Mouse (Mus musculus) neural tube, embryonic 11.5 days (tissue): Measurements from ENCODE around the gene Tmpo. TPM values are rescaled to one million over a fixed set of nuclear protein-coding genes. Genes with fewer than 3 reads are reported as not detected.
A peak's percentile ranks its signal among the peaks of the same experiment; 100 is the strongest.

Experiments used
- ATAC-seq: fragments of 200-750 bp; cut with Nextera tagmentation; 2 replicates; pipeline ENCODE4 v1.8.0; 2017; ENCODE audit warnings: moderate number of reproducible peaks, mild to moderate bottlenecking, moderate TSS enrichment, moderate library complexity; ENCODE audit not compliant: insufficient read depth, low FRiP score, low TSS enrichment
- DNase-seq: peaks from one replicate; pipeline ENCODE4 v3.0.0-alpha.2; 2015; ENCODE audit warnings: low spot score
- H3K27ac ChIP-seq: fragments of 300-500 bp; sonication (generic); 2 replicates; pipeline ENCODE4 v1.5.1; 2014; ENCODE audit warnings: low read depth, mild to moderate bottlenecking, low read length
- H3K27me3 ChIP-seq: fragments of 300-500 bp; sonication (generic); 2 replicates; pipeline ENCODE4 v1.6.1; 2014; ENCODE audit warnings: mild to moderate bottlenecking, low read length, mixed read lengths; ENCODE audit not compliant: control insufficient read depth, insufficient read depth
- H3K36me3 ChIP-seq: fragments of 300-500 bp; sonication (generic); 2 replicates; pipeline ENCODE4 v1.6.1; 2014; ENCODE audit warnings: mild to moderate bottlenecking, low read length, moderate library complexity, mixed read lengths; ENCODE audit not compliant: control insufficient read depth, insufficient read depth
- H3K4me1 ChIP-seq: fragments of 300-500 bp; sonication (generic); 2 replicates; pipeline ENCODE4 v1.6.1; 2014; ENCODE audit warnings: low read length, mixed read lengths; ENCODE audit not compliant: control insufficient read depth, insufficient read depth
- H3K4me2 ChIP-seq: fragments of 300-500 bp; sonication (generic); 2 replicates; pipeline ENCODE4 v1.6.1; 2014; ENCODE audit warnings: low read depth, mild to moderate bottlenecking, moderate library complexity
- H3K4me3 ChIP-seq: fragments of 300-500 bp; sonication (generic); 2 replicates; pipeline ENCODE4 v1.5.1; 2014; ENCODE audit warnings: low read depth, low read length
- H3K9ac ChIP-seq: fragments of 300-500 bp; sonication (generic); 2 replicates; pipeline ENCODE4 v1.6.1; 2014; ENCODE audit warnings: mild to moderate bottlenecking, low read length
- H3K9me3 ChIP-seq: fragments of 300-500 bp; sonication (generic); 2 replicates; pipeline ENCODE4 v1.6.1; 2016; ENCODE audit warnings: low read length; ENCODE audit not compliant: control insufficient read depth
- WGBS: fragments of 180-500 bp; shearing (Covaris S2); extraction: QIAGEN DNeasy Blood & Tissue Kit; methylation state at CpG from one replicate; pipeline ENCODE4 v1.1.7; 2014; 5-methylcytosine and 5-hydroxymethylcytosine counted together
- polyA plus RNA-seq: library from polyadenylated mRNA; unstranded; fragments of >200 nt; fragmentation: Nextera tagmentation; extraction: Ambion mirVana; gene quantifications from 2 replicates; pipeline ENCODE4 v1.2.1, GENCODE M21; 2014

Gene Tmpo
- polyA plus RNA-seq, 1 experiment from 2014 or later, result 286 TPM

- Histone ChIP-seq H3K27ac (no peak overlapping the region), H3K36me3 (peaks cover 14% of the 10 kb centered on the region)
Measured at GRCm38 (mm10) chr10:91161006-91161405, 20.1 kb downstream of the Tmpo start.

DNA sequence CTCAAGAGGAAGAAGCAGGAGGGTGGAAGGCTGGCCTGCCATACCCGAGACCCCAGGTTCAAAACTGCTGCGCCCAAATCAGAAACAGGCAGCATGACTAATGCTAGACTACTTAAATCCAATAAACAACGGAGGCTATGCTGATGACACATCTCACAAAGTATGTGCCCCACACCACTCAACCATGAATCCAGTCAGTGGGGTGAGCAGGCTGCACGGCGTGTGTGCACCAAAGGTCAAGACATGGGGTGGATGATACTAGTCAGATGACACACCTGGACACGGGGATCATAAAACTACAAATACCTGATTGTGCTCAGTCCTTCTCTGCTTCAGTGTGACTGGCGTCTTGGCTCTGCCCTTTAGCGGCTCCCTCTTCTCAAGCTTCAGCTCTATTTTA, 22.7 kb downstream of the Tmpo start:
- H3K27ac ChIP-seq, result no peak overlapping the region
- 86% methylated on average over 8 of the region's 8 CpGs for WGBS
- H3K27me3 ChIP-seq, result no peaks in the 10 kb centered on the region
- no peak overlapping the region for H3K9ac ChIP-seq
- ATAC-seq (no peak), DNase-seq (no peak)
- no peak overlapping the region for H3K4me3 ChIP-seq
- no peaks in the 10 kb centered on the region for H3K9me3 ChIP-seq
- no peak overlapping the region for H3K4me2 ChIP-seq
- H3K4me1 ChIP-seq, result no peaks in the 10 kb centered on the region
- peaks cover 13% of the 10 kb centered on the region for H3K36me3 ChIP-seq

More at GRCm38 (mm10) chr10:91161006-91161405, 20.1 kb downstream of the Tmpo start:
- H3K27me3 ChIP-seq, result no peaks in the 10 kb centered on the region
- H3K9ac ChIP-seq, result no peak overlapping the region
- H3K4me3 ChIP-seq, result no peak overlapping the region
- no peak overlapping the region for H3K4me2 ChIP-seq
- H3K4me1 ChIP-seq, result no peaks in the 10 kb centered on the region
- WGBS, result 94% methylated on average over 5 of the region's 5 CpGs
- ATAC-seq (no peak), DNase-seq (no peak)
- H3K9me3 ChIP-seq, result no peaks in the 10 kb centered on the region

GRCm38 (mm10) chr10:91156338-91156737, 24.8 kb downstream of the Tmpo start:
- Histone ChIP-seq H3K27ac (no peak overlapping the region), H3K36me3 (peaks cover 14% of the 10 kb centered on the region), H3K9ac (no peak overlapping the region), H3K4me3 (no peak overlapping the region), H3K9me3 (no peaks in the 10 kb centered on the region), H3K4me2 (no peak overlapping the region), H3K4me1 (no peaks in the 10 kb centered on the region), H3K27me3 (no peaks in the 10 kb centered on the region)
- WGBS, result 91% methylated on average over 6 of the region's 6 CpGs
- no peak for DNase-seq
- ATAC-seq, result no peak

DNA sequence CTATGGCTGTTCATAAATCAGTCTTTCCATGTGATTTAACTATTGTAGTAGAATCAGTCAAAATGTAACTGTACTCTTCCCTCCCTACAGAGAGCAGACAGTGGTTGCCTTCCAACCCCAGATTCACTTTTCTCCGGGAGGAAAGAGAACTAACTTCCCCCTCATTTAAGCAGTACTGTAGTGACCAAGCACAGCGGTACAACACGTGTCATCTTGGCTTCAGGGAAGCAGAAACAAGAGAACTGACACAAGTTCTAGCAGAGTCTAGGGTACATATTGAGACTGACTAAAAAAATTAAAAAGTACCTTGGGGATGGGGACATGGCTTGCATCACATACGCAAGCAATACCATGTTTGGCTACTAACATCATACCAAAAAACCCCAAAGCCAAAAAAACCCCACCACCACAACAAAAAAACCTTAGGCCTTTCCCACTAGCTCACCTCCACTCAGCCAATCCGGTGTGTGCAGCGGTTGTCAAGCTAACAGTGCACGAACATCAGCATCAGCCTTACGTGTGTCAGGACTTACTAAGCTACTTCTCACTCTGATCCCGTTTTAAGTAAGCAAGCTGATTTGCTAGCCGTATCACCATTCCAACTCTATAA, 27.1 kb downstream of the Tmpo start:
- ATAC-seq (no peak), DNase-seq (no peak)
- H3K36me3 ChIP-seq, result peaks cover 25% of the 10 kb centered on the region
- no peak overlapping the region for H3K27ac ChIP-seq
- no peaks in the 10 kb centered on the region for H3K4me1 ChIP-seq
- 92% methylated on average over 10 of the region's 10 CpGs for WGBS
- H3K27me3 ChIP-seq, result no peaks in the 10 kb centered on the region
- no peak overlapping the region for H3K9ac ChIP-seq
- H3K9me3 ChIP-seq, result no peaks in the 10 kb centered on the region
- no peak overlapping the region for H3K4me3 ChIP-seq
- no peak overlapping the region for H3K4me2 ChIP-seq

DNA sequence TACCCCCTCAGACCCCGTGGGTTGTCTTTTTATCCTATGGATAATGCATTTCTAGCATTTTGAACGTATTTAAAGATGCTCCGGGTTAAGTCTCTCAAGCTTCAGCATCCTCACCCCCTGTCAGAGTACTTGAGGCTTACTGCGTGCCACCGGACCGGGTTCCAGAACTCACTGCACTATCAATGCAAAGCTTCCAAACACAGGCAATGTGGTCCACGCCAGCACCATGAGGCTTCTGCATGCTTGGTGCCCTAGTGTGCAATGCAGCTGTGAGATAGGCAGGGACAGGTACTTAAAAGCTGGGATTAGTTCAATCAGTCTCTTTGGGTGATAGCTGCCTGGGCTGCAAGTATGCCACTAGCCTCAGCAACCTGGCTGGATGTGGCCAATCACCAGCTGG, 35.7 kb downstream of the Tmpo start:
- WGBS, result 96% methylated on average over 7 of the region's 7 CpGs
- ATAC-seq, result no peak
- Histone ChIP-seq H3K4me1 (no peaks in the 10 kb centered on the region), H3K36me3 (peaks cover 12% of the 10 kb centered on the region), H3K9ac (no peak overlapping the region), H3K27ac (no peak overlapping the region), H3K4me3 (no peak overlapping the region), H3K4me2 (no peak overlapping the region), H3K9me3 (no peaks in the 10 kb centered on the region), H3K27me3 (no peaks in the 10 kb centered on the region)
- no peak for DNase-seq

GRCm38 (mm10) chr10:91143313-91144230, 37.5 kb downstream of the Tmpo start:
- Histone ChIP-seq H3K4me3 (no peak overlapping the region), H3K36me3 (peaks cover 6% of the 10 kb centered on the region; the same call in 1 of the 2 replicates), H3K27me3 (no peaks in the 10 kb centered on the region), H3K27ac (no peak overlapping the region), H3K9ac (no peak overlapping the region), H3K4me1 (no peaks in the 10 kb centered on the region), H3K9me3 (no peaks in the 10 kb centered on the region), H3K4me2 (no peak overlapping the region)
- ATAC-seq (no peak), DNase-seq (no peak)
- 80% methylated on average over 18 of the region's 18 CpGs for WGBS

GRCm38 (mm10) chr10:91142654-91143191, 38.4 kb downstream of the Tmpo start:
- no peaks in the 10 kb centered on the region for H3K4me1 ChIP-seq
- no peak for ATAC-seq
- peaks cover 5% of the 10 kb centered on the region; the same call in 1 of the 2 replicates for H3K36me3 ChIP-seq
- WGBS, result 69% methylated on average over 10 of the region's 10 CpGs
- H3K4me3 ChIP-seq, result no peak overlapping the region
- H3K27me3 ChIP-seq, result no peaks in the 10 kb centered on the region
- no peak overlapping the region for H3K27ac ChIP-seq
- H3K9ac ChIP-seq, result no peak overlapping the region
- H3K4me2 ChIP-seq, result no peak overlapping the region
- H3K9me3 ChIP-seq, result no peaks in the 10 kb centered on the region
- DNase-seq, result no peak

DNA sequence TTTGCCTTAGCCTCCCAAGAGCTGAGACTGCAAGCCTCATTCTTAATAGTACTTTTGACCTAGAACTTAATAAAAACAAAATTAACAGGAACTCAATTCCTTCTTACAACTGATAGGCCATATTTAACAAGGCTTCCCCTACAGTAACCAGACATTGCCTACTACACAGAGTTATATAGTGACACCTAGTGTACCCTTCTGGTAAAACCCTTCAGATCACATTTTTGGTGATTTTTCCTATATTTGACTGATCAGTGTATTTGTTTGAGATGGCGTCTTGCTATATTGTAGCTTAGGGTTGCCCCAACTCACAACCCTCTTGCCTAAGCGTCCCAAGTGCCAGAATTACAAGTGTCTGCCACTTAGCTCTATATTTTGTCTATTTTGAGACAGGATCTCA, 39.6 kb downstream of the Tmpo start:
- no peak for ATAC-seq
- 40% methylated on average over 2 of the region's 2 CpGs for WGBS

More for the DNA sequence above, 39.6 kb downstream of the Tmpo start:
- H3K27ac ChIP-seq, result no peak overlapping the region
- no peak overlapping the region for H3K9ac ChIP-seq
- peak; percentile 29 for DNase-seq
- no peak overlapping the region for H3K4me2 ChIP-seq
- H3K36me3 ChIP-seq, result peaks cover 5% of the 10 kb centered on the region; the same call in 1 of the 2 replicates
- no peaks in the 10 kb centered on the region for H3K27me3 ChIP-seq
- H3K9me3 ChIP-seq, result no peaks in the 10 kb centered on the region
- no peak overlapping the region for H3K4me3 ChIP-seq
- H3K4me1 ChIP-seq, result no peaks in the 10 kb centered on the region
